Comparison of ENCODE assay signal across 8 mouse cellular contexts in the genomic region with DNA sequence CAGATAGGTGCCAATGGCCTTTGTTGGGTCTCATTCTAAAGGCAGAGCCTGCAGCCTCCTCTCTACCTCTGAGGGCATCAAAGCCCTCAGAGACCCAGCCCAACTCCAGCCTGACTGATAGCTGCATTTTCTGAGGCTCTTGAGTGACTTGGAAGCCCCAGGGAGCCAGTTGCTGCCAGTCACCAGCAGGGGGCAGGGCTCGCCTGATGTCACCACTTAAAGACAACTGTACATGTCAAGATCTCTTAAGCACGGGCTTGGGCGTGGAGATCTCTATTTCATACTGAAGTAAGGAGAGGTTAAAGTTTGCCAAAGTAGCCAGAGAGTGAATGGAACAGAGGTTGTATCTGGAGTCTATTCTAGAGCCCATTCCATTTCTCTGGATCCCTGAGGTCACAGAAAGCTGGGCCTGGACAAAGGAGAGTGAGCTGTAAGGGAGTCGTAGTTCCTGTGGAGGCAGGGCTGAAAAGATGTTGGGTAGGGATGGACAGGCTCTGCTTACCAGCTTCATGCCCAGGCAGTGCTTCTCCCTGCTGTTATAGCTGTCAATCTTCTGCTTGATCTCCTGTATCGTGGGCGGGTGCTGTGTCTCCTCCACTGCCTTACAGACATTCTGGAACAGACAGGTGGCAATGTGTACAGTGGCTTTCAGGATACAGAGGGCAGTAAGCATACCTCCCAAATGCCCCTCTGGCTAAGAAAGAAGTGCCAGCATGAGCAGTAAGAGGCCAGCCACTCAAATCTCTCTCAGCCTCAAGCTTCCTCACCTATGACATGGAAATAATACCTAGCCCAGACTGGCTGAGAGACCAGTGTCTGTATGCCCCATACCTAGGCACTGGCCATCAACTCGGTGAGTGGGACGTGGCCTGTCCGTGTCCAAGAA. TPM values are rescaled to one million over a fixed set of nuclear protein-coding genes. Genes with fewer than 3 reads are reported as not detected.
DNase-seq lines count a peak whose midpoint lies in the region; ATAC-seq and TF ChIP-seq lines count a peak whose summit lies in the region.

No protein-coding gene starts in this region.

- in situ Hi-C loops in ES-E14 (cut with MboI; ENCODE audit: low sequenced_read_pairs in 2 of 2, unreplicated experiment in 2 of 2) = no loop called here

- H3K4me1 ChIP-seq in ES-E14 (ENCODE audit: control insufficient read depth in 2 of 2, insufficient read depth in 2 of 2, low read length in 2 of 2, poor library complexity in 1 of 2) = no peaks in the 10 kb centered on the region
- no peaks in the 10 kb centered on the region for H3K4me1 ChIP-seq in forebrain, embryonic 11.5 days (replicated peaks; ENCODE audit: control insufficient read depth, insufficient read depth, low read length)
- no peaks in the 10 kb centered on the region for H3K4me1 ChIP-seq in lung, postnatal 0 days (ENCODE audit: insufficient read depth, low read depth, low read length)

- no peaks in the 10 kb centered on the region for H3K9me3 ChIP-seq in ES-E14 (ENCODE audit: control insufficient read depth, insufficient read depth, low read depth, low read length)
- H3K9me3 ChIP-seq in forebrain, embryonic 11.5 days (ENCODE audit: control insufficient read depth, low read length) = no peaks in the 10 kb centered on the region
- no peaks in the 10 kb centered on the region for H3K9me3 ChIP-seq in lung, postnatal 0 days (ENCODE audit: low read length)

- peak; percentile 45 for ATAC-seq in forebrain, embryonic 11.5 days (replicated peaks; ENCODE audit: low FRiP score)
- peak; percentile 69 for ATAC-seq in lung, postnatal 0 days

- H3K4me2 ChIP-seq in forebrain, embryonic 11.5 days (ENCODE audit: low read depth, low read length, severe bottlenecking) = no peak overlapping the region
- no peak overlapping the region for H3K4me2 ChIP-seq in lung, postnatal 0 days (replicated peaks; ENCODE audit: low read depth, low read length)

- H3K27ac ChIP-seq in ES-E14 (ENCODE audit: insufficient read depth, low read depth, low read length, poor library complexity, severe bottlenecking) = no peak overlapping the region
- H3K27ac ChIP-seq in forebrain, embryonic 11.5 days (ENCODE audit: low read depth, low read length) = no peak overlapping the region
- no peak overlapping the region for H3K27ac ChIP-seq in lung, postnatal 0 days (ENCODE audit: low read length)

- peak; percentile 93 for TF ChIP-seq CTCF in lung, postnatal 0 days (IDR thresholded peaks at IDR 0.05)

- no peaks in the 10 kb centered on the region for H3K27me3 ChIP-seq in forebrain, embryonic 11.5 days (ENCODE audit: control insufficient read depth, insufficient read depth, low read length)
- no peaks in the 10 kb centered on the region for H3K27me3 ChIP-seq in lung, postnatal 0 days (replicated peaks; ENCODE audit: insufficient read depth, low read length)

- WGBS in forebrain, embryonic 11.5 days = 71% methylated on average over 9 of the region's 9 CpGs
- WGBS in lung, postnatal 0 days = 56% methylated on average over 9 of the region's 9 CpGs

- TF ChIP-seq EP300 in lung, postnatal 0 days (IDR thresholded peaks at IDR 0.05) = no peak

- no peak overlapping the region for H3K9ac ChIP-seq in ES-E14 (ENCODE audit: insufficient read depth, low read depth, low read length, poor library complexity, severe bottlenecking)
- no peak overlapping the region for H3K9ac ChIP-seq in forebrain, embryonic 11.5 days (ENCODE audit: low read length)
- no peak overlapping the region for H3K9ac ChIP-seq in lung, postnatal 0 days (replicated peaks; ENCODE audit: low read depth)

- no peak overlapping the region for H3K4me3 ChIP-seq in ES-E14 (ENCODE audit: insufficient read depth in 1 of 2, low read depth in 1 of 2, low read length in 2 of 2, poor library complexity in 1 of 2, severe bottlenecking in 1 of 2)
- H3K4me3 ChIP-seq in forebrain, embryonic 11.5 days (ENCODE audit: low read depth, low read length) = no peak overlapping the region
- no peak overlapping the region for H3K4me3 ChIP-seq in lung, postnatal 0 days (ENCODE audit: low read depth, low read length)

- peaks cover 8% of the 10 kb centered on the region for H3K36me3 ChIP-seq in ES-E14 (ENCODE audit: control insufficient read depth, insufficient read depth, low read length, poor library complexity, severe bottlenecking)
- no peaks in the 10 kb centered on the region; the same call in 1 of the 2 replicates for H3K36me3 ChIP-seq in forebrain, embryonic 11.5 days (ENCODE audit: control insufficient read depth, insufficient read depth, low read length)
- H3K36me3 ChIP-seq in lung, postnatal 0 days (ENCODE audit: insufficient read depth, low read length) = peaks cover 8% of the 10 kb centered on the region; the same call in 1 of the 2 replicates

- DNase-seq in ES-E14 (ENCODE audit: low read depth, low spot score) = peak; percentile 66
- peak; percentile 77 for DNase-seq in c-Kit-positive CD71-negative TER-119-negative erythroid progenitor cells, embryonic 14.5 days (ENCODE audit: low read depth)
- peak; percentile 86 for DNase-seq in forebrain, embryonic 11.5 days (ENCODE audit: low spot score)
- peak; percentile 88 for DNase-seq in heart, postnatal 4 days
- DNase-seq in layer of hippocampus, adult 8-10 months (ENCODE audit: low spot score in 2 of 2) = peak; percentile 61 to 79
- DNase-seq in lung, postnatal 0 days (ENCODE audit: low spot score) = peak; percentile 87
- peak; percentile 79 for DNase-seq in ovary, postnatal 36 days (ENCODE audit: low spot score)
- peak; percentile 89 for DNase-seq in thymus, postnatal 14 days

TF ChIP-seq in ES-E14, 5 proteins besides CTCF, POLR2A, EP300 and RAD21:
- TF ChIP-seq ZC3H11A (IDR thresholded peaks at IDR 0.05; ENCODE audit: borderline replicate concordance, low read depth, low read length) (0 out of 2 replicates have a peak, but pooled peaks have one; percentile 23), MAFK (IDR thresholded peaks at IDR 0.05; ENCODE audit: insufficient read depth, low read depth, low read length) (no peak)

RNA-seq across cellular contexts. Expression of a gene that starts 28.9 kb away (rescaled TPM):
- total RNA-seq in ES-E14 (2012; rRNA removed) = 64.5 and 70.1 TPM in 2 replicates
- polyA plus RNA-seq in forebrain, embryonic 11.5 days (2014; fragmentation: Nextera tagmentation; extraction: Ambion mirVana) = 61.8 and 68.5 TPM in 2 replicates
- 10 to 100 TPM; 36.7 to 37.1 TPM for total RNA-seq in heart, postnatal 4 days (2021)
- total RNA-seq in layer of hippocampus, adult 8-10 months (2022) = 10 to 100 TPM; 40.0 to 50.0 (median 46.8) TPM
- 36.3 and 42.5 TPM in 2 replicates for polyA plus RNA-seq in lung, postnatal 0 days (2015; fragmentation: Nextera tagmentation; extraction: Ambion mirVana)

RNA-seq across cellular contexts. Expression of a gene that starts 43.7 kb away (rescaled TPM):
- 18.6 and 22.1 TPM in 2 replicates for total RNA-seq in ES-E14 (2012; rRNA removed)
- 17.1 and 20.8 TPM in 2 replicates for polyA plus RNA-seq in forebrain, embryonic 11.5 days (2014; fragmentation: Nextera tagmentation; extraction: Ambion mirVana)
- total RNA-seq in heart, postnatal 4 days (2021) = 1 to 10 TPM; 1.2 to 1.7 TPM
- total RNA-seq in layer of hippocampus, adult 8-10 months (2022) = 10 to 100 TPM; 13.5 to 17.6 (median 14.6) TPM
- polyA plus RNA-seq in lung, postnatal 0 days (2015; fragmentation: Nextera tagmentation; extraction: Ambion mirVana) = 3.4 and 4.7 TPM in 2 replicates
